Mouse (Mus musculus) cerebellum, adult 9-10 months (tissue): Measurements from ENCODE around the gene Igfbp2.

Experiments
- DNase-seq: peaks from one replicate; pipeline ENCODE4 v3.0.0; 2022

The Igfbp2 gene

DNA sequence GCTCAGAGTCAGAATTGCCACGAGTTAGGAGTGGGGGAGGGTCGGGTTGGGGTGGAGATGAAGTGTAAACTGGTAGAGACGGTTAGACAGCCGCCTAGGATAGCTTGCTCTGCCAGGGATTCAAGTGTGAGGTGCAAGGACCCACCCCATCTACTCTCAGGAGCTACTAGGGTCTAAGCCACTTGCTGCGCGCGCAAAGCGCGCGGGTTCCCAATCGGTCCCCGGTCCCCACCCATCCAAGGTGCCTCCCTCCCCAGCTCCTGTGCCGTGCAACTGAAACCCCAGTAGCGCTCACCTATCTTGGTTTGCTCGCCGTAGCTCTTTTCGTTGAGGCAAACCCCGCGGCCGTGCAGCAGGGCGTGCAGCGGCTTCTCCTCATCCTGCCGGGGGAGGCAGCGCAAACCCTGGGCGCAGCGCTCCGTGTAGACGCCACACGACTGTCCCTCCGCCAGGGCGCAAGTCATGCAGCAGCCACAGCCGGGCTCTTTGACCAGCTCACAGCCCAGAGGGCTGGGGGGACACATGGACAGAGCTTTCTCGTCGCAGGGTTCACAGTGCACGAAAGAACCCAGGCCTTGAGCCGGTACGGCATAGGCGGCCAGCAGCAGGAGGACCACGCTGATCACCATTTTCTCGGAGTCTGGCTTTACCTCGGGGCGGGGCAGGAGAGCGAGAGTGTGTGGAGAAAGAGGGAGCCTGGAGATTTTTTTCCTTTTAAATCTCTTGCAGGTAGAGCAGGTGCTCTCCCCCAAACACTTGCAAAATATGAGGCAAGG, 49.4 kb downstream of the Igfbp2 start:
- DNase-seq, result peak; percentile 80

DNA sequence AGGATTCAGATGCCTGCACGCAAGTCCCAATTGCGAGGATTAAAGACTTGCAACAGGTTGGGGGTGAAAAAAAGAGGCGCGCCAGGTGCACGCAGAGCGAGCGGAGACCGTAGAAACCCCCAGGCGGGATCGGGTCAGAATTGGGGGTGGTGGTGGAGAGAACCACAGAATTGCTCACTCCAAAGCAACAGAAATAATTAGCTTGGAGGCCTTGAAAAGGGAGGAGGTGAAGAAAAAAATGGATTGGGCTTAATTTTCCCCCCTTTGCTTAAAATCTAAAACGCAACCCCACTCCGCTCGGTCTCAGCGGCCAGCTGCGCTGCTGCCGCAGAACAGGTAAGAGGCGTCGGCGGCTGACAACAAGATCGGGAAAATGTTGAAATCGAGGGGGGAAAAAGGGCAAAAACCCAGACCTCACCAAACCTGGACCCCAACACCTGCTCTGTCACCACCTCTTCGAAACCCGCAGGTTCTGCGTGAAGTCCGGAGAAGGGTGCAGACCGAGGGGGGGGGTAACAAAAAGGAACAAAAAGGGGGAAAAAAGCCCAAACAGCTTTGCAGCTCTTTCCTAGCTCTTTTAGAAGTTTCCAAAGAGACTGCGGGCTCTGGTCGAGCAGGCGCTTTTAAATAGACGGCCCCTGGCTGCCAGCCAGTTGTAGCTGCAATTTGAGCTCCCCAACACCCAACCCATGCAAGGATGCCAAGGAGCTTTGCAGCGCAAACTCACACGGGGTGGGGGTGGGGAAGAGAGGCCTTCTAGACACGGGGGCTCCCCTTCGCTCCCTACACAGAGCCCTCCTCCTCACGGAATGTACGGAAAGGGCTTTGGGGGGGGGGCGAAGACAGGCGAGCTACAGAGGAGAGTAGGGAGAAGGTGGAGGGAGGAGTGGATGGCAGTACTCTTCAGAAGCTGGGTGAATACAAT, 50.2 kb downstream of the Igfbp2 start, which contains the start of gene Igfbp5:
Igfbp5 (minus strand) TSS at position 598 of the 925 bp plus-strand sequence.
- peak; percentile 80 for DNase-seq

DNA sequence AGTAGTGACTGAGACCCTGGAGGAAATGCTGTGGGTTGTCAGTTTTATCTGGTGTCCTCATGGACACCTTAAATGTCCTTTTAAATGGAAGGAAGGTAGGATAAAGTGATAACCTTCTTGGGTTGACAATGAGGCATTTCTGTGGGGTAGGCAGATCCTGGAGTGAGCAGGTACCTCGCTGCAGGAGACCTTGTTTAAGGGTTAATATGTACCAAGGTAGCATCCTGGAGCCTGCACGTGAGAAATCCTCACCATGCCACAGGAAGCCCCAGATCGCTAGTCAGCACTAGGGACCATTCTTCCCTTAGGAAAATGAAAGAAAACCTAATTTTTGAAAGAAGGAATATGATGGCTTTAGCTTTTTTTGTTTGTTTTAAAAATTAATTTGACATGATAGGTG, 51.4 kb downstream of the Igfbp2 start:
- DNase-seq, result no peak

DNA sequence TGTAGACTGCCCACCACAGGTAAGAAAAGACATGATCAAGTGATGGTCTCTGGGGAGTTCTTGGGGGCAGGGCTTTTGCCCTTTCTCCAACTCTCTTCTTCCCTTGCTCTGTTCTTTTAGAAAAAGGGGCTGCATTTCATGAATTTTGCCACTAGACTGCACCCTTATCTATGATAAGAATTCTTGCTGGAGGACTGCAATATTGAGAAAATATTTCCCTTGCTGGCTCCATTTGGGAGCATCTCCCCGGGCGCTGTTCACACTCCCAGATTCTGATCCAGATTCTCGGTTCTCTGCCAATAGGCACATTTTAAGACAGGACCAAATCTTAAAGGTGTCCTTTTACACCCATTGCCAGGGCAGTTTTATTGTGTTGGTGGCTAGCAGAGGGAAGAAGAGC, 51.8 kb downstream of the Igfbp2 start:
- DNase-seq, result peak; percentile 82

DNA sequence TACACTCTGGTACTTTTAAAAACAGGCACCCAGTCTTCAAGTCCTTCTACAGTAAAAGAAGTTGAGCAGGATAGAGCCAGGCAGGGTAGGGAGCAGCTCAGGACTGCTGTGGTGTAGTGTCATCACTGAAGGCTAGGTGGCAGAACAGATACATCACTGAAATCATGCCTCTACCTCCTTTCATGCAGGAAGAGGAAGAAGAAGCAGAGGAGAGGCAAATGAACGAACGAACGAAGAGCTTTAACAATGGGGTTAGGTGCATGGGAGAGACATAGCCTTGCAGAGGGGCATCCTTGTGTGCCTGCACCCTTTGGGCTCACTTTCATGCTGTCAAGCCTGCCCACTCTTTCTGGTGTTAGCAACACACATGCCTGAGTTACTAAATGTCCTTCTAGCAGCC, 53.6 kb downstream of the Igfbp2 start:
- DNase-seq, result peak; percentile 83

DNA sequence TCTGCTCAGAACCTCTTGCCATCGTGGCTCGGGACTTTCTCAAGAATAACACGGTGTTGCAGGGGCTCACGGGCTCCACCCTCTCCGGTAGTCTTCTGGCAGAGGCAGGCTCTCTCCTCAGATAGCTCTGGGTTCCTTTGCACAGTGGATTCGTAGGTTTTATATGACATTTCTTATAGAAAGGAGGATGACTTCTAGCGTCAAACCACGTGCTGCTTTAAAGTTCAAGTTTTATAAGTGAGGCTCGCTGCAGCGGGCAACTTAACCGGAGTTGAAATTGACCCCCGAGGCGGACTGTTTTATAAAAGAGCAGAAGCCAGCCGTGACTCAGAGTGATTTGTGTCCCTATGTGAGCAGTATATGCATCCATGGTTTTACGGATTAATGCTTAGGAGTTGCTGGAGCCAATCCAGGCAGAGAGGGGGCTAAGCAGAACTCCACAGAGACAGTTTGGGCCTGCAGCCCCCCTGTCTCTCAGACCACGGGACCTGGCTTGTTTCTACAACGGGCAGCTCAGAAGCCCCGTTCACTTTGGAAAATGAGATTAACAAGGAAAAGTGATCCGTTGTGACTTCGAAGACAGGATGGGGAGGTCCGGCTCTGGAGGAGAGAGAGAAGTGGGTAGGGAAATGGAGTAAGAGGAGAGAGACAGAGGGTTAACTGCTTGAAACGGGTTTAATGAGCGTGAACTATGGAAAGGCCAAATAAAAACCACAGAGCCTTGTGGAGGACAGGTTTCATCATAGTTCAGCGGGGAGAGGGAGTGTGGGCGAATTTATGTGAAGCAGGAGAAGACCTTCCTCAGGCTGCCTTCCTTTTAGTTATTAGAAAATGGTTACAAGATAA, 54.4 kb downstream of the Igfbp2 start:
- no peak for DNase-seq

DNA sequence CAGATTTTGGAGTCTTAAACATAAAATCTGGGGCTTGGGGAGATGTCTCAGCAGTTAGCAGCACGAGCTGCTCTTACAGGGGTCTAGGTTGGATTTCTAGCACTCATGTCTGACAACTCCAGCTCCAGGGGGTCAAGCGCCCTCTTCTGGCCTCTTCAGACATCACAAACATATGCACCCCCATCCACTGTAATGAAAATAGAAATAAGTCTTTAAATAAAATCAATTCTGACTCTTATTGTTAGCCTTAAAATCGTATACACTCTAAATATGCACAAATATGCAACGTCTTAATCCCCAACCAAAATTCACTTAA, 55.0 kb downstream of the Igfbp2 start:
- no peak for DNase-seq

DNA sequence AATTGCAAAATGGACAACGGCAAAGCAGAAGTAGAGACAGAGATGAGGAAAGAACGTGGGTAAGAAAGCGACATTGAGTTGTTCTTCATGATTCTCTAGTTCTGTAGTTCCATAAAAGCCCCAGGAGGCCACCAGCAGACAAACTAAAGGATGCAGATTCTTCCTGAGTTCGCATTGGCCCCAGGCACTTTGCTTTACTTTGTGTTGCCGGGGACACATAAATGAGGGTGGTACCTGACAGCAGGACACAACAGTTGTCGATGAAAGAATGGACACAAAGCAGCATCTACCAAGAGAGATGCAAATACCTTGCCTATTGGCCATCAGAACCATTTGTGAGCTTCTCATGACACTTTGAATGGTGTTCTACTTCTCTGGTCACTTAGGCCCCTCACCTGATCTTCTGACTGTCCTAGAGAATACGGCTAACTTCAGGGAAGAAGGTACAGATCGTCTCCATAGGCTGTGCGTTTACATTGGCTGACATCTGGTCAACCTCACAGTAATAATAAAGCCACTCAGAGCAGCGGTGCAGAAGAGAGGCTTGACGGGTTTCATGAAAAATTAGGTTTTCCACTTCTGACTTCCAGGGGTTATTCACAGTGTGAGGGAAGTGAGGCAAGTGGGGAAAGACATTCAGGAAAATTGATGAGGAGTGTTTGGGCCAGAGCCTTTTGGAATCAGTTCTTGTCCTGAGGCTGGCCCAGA, 61.0 kb downstream of the Igfbp2 start:
- DNase-seq, result no peak

DNA sequence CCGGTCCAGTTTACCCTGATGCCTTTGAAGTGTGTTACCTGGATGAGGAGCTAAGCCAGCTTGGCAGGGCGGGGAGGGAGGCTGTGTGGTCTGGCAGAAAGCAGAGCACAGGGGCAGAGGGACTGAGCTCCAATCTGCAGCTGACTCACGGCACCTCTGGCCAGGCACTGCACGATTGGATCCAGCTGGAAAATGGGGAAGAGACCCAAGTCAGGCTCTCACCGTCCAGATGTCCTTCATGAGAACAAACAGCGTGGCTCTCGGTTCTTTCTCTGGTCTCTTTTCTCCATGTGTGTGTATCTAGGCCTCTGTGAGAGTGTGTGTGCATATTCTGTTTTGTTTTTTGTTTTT, 61.5 kb downstream of the Igfbp2 start:
- DNase-seq, result no peak

DNA sequence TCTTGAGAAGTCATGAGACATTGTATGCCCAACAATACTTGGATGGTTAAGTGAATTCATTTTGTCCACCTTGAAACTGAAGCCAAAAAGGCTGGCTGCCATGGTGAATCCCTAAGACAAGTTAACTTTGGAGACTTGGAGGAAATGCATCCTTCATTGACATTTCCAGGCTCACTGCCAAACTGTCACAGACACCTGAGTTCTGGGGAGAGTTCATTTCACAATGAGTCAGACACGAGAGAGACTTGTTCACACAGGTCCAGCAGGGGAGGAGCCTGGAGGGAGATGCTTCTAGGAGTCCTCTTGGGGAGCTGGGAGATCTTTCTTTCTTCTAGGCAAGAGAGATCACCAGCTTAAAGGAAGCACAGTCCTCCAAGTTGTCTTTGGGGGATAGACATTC, 63.6 kb downstream of the Igfbp2 start:
- no peak for DNase-seq

DNA sequence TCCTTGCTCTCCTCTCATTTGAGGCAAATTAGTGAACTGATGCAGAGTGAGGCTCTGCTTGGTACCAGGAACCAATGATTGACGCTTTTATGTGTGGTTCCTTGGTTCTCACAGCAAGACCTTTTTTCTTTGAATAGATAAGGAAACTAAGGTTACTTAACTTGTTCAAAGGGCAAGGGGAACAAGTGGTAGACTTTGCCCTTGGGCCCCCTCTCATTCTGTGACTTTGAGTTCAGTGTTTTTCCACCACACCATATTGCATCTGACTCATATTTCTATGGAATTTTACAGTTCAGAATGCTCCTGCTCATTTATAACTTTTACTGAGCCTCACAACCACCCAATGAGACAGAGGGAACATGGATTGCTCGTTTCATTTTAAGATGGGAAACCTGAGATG, 71.5 kb downstream of the Igfbp2 start:
- DNase-seq, result no peak
